Mouse (Mus musculus) heart, postnatal 25 days (tissue): ENCODE data around the gene Jade2. TPM values are rescaled to one million over a fixed set of nuclear protein-coding genes. Genes with fewer than 3 reads are reported as not detected.
A peak's percentile ranks its signal among the peaks of the same experiment; 100 is the strongest.
"Not testable (repeated sequence)": the region's sequence is repeated elsewhere in the genome, so short reads cannot be mapped to it uniquely, and the experiment has no call there.

Source experiments
- DNase-seq: peaks from one replicate; pipeline ENCODE4 v3.0.0; 2022; ENCODE audit warnings: low spot score
- intact Hi-C: fragments of 180-260 bp; cut with DNase I; formaldehyde crosslinking; loops from one replicate; pipeline ENCODE4 v1.15.1; 2025
- total RNA-seq, 2 experiments: library from RNA; stranded (reverse); gene quantifications; 2 replicates each; pipeline ENCODE4 v1.2.3; 2021

Gene Jade2
- total RNA-seq, 2 experiments from 2014 or later, result 6.5 to 8.8 TPM

DNA sequence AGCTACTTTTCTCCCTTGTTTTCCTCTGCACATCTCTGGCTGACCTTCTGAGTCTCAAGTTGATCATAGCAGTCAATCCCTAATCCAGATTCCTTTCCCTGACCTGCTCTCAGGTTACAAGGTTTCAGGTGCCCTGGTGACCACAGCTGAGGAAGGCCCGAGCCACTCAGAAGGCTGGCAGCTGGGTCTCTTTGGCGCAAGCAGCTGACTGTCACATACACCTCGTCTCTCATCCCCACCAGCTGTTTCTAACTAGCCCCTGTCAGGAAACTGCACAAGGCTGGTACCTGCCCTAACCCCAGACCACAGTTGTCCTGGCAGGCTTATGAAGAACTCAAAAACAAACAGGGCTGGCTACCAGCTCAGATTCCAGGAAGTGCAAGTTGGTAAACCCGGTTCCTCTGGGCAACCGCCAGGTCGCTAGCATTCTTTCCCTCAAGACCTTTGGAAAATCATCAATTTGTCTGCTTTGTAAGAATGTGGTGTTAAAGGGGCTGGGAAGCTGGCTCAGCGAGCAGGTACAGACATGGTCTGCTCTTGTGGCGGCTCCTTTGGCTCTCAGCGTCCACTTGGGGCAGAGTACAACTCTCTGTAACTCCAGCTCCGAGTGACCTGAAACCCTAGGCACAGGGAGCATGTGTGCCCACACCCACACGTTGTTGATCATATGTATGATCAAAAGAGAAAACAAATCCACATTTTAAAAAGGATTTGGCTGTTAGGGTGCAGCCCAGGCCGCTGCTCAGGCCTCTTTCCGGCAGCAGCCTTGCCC is 50.2 kb downstream of the Jade2 start:
- DNase-seq, result no peak
- intact Hi-C loops, result no loop called here

DNA sequence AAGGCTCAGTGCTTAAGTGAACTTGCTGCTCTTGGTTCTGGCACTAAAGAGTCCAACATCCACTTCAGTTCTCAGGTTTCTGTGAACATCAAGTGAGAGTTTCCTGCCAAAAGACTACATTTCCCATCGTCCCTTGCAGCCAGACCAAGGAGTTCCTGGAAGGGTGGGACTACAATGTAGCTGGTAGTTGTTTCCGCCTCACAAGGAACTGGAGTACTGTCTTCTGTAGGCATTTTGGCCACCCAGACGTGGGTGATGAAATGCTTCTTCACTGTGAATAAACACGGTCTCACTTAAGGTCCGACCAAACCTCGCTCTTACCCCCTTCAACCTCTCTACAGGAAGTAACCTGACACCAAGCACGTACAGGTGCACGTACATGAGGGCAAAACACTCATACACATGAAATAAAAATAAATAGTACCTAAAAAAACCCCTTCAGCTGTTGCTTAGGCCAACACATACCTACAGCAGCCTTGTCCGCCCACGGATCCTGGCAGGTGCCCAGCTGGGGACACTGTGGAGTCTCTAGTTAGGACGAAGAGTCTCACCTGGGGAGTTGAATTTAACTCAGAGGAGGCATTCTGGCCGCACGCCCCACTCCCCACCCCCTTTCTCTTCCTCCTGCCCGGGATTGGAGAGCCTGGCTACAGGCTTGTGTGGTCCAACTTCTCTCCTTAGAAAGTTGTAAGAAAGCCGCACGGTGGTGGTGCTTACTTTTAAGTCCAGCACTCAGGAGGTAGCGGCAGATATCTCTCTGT is 52.1 kb downstream of the Jade2 start:
- intact Hi-C loops, result no loop called here
- peak; percentile 31 for DNase-seq

DNA sequence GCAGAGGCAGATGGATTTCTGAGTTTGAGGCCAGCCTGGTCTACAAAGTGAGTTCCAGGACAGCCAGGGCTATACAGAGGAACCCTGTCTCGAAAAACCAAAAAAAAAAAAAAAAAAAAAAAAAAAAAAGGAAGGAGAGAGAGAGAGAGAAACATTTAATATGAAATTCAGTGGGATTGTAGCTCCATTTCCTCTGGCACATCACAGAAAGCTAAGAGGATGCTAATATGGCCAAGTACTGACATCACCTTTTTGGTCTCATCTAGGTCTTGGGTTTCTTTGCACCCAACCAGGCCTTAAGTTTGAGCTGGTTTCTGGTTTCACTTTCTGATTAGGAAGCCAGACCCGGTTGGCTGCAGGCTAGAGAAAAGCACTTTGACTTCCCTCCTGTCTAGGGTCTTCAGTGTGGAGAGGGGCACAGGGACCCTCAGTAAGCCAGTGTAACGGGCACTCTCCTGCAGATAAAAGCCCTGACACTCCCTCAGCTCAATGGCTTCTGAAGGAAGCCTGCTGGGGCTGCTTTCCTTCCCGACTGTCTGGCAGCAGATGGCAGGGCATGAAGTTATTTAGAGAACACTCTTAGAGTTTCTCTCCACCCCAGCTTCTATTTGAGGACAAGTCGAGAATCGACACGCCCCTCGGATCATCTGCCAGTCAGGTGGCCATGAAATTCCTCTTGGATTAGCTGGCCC is 56.7 kb downstream of the Jade2 start:
- no peak for DNase-seq
- intact Hi-C loops, result no loop called here

DNA sequence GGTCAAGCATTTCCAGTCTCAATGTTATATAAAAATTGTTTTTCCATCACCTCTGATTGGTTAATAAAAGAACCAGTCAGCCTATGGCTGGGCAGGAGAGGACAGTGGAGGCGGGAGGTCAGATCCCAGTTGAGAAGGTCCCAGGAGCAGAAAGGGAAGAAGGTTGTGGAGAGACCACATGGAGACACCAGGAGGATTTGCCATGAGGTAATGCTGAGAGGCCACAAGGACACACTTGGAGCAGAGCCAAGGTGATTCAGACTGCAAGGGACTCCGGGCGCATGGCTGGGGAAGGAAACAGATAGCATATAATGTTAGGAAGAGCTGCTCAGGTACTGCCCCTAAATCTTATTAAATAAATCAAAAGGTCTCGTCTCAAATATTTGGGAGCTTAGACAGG is 61.2 kb downstream of the Jade2 start:
- intact Hi-C loops, result no loop called here
- no peak for DNase-seq

DNA sequence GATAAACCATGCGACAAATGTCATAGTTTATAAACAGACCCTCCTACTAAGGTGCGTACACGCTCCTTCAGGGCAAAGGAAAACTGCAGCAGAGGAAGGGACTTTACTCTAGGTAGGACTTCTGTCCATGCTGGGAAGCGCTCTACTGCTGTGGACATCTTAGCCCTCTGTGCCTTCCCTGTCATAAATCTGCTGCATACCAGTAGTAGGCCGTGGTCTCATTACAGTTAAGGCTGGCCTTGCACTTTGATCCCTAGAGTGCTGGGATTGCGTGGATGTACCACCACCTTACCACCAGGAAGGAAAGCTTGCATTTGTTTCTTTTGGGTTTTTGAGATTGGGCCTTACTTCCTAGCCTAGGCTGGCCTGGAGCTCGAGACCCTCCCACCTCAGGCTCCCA is 66.8 kb downstream of the Jade2 start:
- intact Hi-C loops, result no loop called here
- no peak for DNase-seq

DNA sequence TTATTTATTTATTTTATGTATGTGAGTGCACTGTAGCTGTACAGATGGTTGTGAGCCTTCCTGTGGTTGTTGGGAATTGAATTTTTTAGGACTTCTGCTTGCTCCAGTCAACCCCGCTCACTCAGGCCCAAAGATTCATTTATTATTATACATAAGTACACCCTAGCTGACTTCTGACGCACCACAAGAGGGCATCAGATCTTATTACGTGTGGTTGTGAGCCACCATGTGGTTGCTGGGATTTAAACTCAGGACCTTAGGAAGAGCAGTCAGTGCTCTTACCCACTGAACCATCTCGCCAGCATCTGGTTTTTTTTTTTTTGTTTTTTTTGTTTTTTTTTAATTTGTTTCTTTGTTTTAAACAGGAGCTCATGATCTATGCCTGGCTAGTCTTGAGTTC is 67.7 kb downstream of the Jade2 start:
- intact Hi-C loops, DNase-seq: not testable (repeated sequence)

DNA sequence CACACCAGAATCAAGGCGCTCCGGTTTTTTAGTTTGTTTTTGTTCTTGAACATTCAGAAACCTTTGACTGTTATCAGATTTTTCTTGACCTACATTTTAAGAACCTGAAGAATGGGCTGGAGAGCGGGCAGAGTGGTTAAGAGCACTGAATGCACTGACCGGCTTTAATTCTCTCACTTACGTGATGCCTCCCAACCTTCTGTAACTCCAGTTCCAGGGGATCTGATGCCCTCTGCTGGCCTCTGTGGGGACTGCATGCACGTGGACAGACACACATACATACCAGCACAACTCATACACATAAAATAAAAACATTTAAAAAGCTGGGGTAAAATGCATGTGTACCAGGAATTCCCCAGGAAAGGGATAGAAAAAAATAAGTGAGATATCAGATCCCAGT is 71.5 kb downstream of the Jade2 start:
- DNase-seq, result no peak
- intact Hi-C loops, result no loop called here

DNA sequence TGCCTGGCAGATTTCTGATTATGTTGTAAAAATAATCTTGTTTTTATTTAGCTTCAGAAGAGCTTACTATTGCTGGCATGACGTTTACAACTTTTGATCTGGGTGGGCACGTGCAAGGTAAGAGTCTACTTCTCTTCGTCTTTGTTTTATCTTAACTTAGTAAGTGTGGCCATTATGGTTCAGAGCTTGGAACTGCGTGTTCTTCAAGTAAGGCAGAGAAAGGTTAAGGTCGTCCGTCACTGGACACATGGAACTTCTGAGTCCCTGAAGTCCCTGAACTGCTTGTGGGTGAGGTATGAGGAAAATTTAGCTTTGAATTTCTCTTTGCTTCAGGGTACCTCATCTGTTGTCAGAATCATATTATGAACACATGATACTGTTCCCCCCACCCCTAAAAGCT is 74.7 kb downstream of the Jade2 start:
- intact Hi-C loops, result no loop called here
- no peak for DNase-seq

DNA sequence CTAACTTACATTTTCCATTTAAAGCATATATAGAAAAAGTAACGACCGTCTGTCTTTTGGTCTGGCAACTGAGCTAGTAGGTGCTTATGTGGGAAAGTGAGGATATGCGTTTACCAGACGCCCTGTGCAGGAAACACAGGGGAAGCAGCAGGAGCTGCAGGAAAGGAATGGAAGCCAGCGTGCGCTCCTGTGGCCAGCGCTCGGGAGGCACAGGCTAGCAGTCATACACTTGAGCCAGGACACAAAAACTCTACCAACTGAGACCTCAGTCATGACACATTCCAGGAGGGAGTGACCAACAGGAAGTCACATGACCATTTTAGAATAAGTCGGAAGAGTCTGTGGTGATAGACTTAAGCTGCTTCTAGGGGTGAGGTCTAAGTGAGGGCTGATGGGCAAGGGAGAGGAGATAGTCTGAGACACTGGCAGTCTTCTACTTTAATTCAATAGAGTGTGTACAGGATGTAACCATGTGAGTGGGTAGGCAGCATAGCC is 76.6 kb downstream of the Jade2 start:
- no peak for DNase-seq
- intact Hi-C loops, result no loop called here

DNA sequence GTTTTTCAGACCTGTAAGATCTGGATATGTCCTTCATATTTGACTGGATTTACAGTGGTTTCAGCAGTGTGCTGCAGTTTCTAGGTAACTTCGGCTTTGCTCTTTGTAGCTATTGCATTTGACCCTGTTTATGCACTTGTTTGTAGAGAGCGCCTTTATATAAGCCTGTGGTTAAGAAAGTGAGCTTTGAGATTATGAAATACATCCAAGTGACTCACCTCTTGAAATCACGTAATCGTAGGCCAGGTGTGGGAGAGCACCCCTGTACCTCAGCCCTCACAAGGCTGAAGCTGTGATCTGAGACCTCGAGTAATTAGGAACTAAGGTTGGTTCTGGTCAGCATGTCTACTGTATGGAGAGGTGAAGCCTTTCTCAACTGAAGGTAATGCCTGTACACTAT is 80.0 kb downstream of the Jade2 start:
- intact Hi-C loops, result no loop called here
- DNase-seq, result no peak

DNA sequence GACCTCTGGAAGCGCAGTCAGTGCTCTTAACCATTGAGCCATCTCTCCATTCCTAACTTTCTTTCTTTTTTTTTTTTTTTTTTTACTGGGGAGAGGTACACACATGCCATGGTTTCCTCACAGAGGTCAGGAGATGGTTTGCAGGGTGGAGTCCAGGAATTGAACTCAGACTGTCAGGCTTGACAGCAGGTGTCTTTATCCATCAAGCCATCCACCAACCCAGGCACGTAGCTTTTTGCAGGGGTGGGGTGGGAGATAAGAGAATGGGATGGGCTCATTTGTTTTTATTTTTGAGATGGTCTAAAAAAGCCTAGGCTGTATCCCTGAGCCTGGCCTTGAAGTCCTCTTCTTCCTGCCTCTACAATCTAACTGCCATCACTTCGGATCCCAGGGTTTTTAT is 81.9 kb downstream of the Jade2 start:
- DNase-seq, result no peak
- intact Hi-C loops, result no loop called here

DNA sequence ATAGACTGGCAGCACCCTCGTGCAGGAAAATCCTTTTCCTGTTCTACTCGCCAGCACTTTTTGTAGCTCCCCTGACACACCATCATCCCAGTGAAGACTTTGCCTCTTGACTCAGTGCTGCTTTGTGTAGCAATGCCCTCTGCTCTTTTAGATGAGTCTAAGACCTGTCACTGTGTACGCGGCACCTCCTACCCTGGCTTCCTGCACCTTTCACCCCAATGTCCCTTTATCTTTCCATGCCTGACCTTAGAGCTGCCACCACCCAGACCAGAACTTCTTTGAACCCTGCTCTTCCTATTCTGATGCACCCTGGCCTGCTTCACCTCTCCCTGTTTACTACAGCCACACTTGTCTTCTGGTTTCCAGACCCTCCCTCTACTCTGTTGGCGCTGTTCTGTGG is 89.2 kb downstream of the Jade2 start:
- intact Hi-C loops, result no loop called here
- no peak for DNase-seq

DNA sequence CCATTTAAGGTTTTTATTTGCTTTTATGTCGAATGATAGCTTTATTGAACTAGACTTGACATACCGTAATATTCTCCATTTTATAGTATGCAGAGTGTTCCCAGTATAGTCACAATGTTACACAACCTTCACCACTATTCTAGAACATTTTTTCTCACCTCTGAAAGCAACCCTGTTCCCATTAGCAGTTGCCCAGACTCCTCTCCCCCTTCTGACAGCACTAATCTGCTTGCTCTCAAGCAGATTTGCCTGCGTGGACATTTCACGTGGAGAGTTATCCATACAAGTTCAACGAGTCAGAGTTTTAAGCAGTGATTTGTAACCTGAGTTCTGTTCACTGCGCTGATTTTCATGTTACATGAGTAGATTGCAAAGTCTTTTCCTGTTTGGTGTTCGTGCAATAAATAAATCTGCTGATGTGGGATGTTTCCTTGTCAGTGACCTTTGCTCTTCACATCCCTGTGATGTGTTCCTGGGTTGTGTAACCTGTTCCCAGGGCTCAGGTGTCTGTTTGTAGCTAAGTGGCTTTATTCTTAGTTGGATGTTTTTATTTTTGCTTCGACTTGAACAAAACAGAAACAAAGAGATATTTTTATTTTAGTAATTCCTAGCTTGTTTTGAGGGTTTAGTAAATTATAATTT is 89.8 kb downstream of the Jade2 start:
- DNase-seq, result no peak
- intact Hi-C loops, result no loop called here

DNA sequence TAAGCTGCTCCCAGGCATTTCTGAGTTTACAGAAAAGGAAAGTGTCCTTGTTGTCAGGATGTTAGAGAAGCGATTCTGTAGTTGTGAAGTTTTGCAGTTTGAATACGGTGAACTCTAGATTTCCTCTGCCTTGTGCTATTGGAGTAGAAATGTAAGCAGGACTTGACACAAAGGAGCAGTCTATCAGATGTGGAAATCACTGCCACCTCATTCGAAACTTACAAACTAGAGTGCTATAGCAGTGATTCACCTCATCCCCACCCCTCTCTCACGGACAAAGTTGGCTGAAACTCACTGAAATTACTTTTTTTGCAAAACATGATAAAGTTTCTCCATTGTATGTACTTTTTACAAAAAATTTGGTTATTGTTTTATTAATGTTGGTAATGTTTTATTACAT is 92.6 kb downstream of the Jade2 start:
- intact Hi-C loops, result no loop called here
- no peak for DNase-seq

DNA sequence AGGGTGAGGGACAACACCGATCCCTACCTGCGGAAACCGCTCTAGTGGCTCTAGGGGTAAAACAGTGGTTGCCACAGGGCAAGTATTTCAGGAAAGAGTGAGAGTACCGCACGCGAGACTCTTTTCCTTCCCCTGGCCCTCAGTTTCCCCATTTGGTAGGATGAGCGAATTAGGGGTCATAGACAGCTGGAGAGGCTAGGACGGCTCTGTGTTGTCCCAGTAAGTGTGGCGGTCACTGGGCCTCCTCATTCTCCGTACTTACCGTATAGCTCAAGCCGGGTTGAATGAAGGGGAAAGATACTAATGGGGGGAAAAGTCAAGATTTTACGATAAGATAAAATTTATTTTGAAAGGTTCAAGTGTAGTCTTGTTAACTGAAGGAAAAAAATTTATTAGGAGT is 93.5 kb downstream of the Jade2 start:
- intact Hi-C loops, result no loop called here

More for the DNA sequence above, 93.5 kb downstream of the Jade2 start:
- no peak for DNase-seq

Other genes starting within 250 kb of the Jade2 start
- gene Nhp2, start 237.9 kb downstream of the Jade2 start, total RNA-seq, result 10 to 100 TPM; 17.6 to 17.9 TPM
- gene Rmnd5b, start 221.8 kb downstream of the Jade2 start, total RNA-seq, result 10 to 100 TPM; 14.1 to 17.2 TPM
- gene N4bp3, start 206.8 kb downstream of the Jade2 start, total RNA-seq, result 10 to 100 TPM; 11.6 to 16.1 TPM
- gene D930048N14Rik, start 206.7 kb downstream of the Jade2 start, total RNA-seq, result under 1 TPM; 0.50 to 0.68 TPM
- 10 to 100 TPM; 35.1 to 36.7 TPM for gene 0610009B22Rik, start 168.8 kb downstream of the Jade2 start, total RNA-seq
- gene Sec24a, start 94.0 kb downstream of the Jade2 start, total RNA-seq, result 10 to 100 TPM; 16.3 to 16.7 TPM
- 100 to 1,000 TPM; 128 to 129 TPM for gene Sar1b, start 94.0 kb downstream of the Jade2 start, total RNA-seq
- gene Cdkn2aipnl, start 110.0 kb upstream of the Jade2 start, total RNA-seq, result 10 to 100 TPM in 1 of 2 experiments, 1 to 10 TPM in 1; 8.8 to 10.5 TPM
- gene Ube2b, start 143.1 kb upstream of the Jade2 start, total RNA-seq, result 100 to 1,000 TPM; 256 to 295 TPM
- 1 to 10 TPM; 3.8 to 4.1 TPM for gene Cdkl3, start 146.6 kb upstream of the Jade2 start, total RNA-seq
- gene Ppp2ca, start 241.0 kb upstream of the Jade2 start, total RNA-seq, result 10 to 100 TPM; 50.8 to 55.6 TPM